10 mouse cellular contexts compared by ENCODE assay signal in genomic region chr9:121352131-121352606, GRCm38 (mm10). TPM values are rescaled to one million over a fixed set of nuclear protein-coding genes. Genes with fewer than 3 reads are reported as not detected.
DNase-seq lines count a peak whose midpoint lies in the region; ATAC-seq lines count a peak whose summit lies in the region.
"Had no signal": no experiment of that assay in that cellular context is flagged by ENCODE, and none has a peak within 500 bp of the region (broad histone marks: within the 10 kb centered on the region; RNA-seq: fewer than 3 reads in every experiment).

No protein-coding gene starts in this region.

- peak overlapping the region; percentile 70; the same call in 1 of the 2 replicates for H3K27ac ChIP-seq in hindbrain, embryonic 10.5 days
- H3K27ac ChIP-seq in hindbrain, embryonic 12.5 days, result no peak overlapping the region
- H3K27ac ChIP-seq: stomach, embryonic 15.5 days had no signal

- H3K9ac ChIP-seq in hindbrain, embryonic 12.5 days, result no peak overlapping the region
- H3K9ac ChIP-seq: stomach, embryonic 15.5 days had no signal

- peak; percentile 50 for DNase-seq in hindbrain, embryonic 10.5 days (ENCODE audit: low spot score)
- peak; percentile 83 for DNase-seq in ES-CJ7 (ENCODE audit: low read depth, low spot score)
- DNase-seq in embryo, embryonic 9.5 days (ENCODE audit: extremely low spot score), result peak; percentile 61
- peak; percentile 68 to 69 for DNase-seq in kidney, adult 8-10 months
- DNase-seq in thymus, postnatal 36 days, result peak; percentile 51 to 60

- no peak for ATAC-seq in hindbrain, embryonic 12.5 days (ENCODE audit: low FRiP score)
- ATAC-seq in megakaryocyte, adult 5-6 weeks (ENCODE audit: poor library complexity, severe bottlenecking), result peak; percentile 75
- ATAC-seq in activated CD4-positive, CD25-positive, alpha-beta regulatory T cell, adult 4 months, result no peak

- H3K4me2 ChIP-seq in hindbrain, embryonic 12.5 days (replicated peaks), result no peak overlapping the region
- H3K4me2 ChIP-seq: stomach, embryonic 15.5 days had no signal

- no peaks in the 10 kb centered on the region for H3K9me3 ChIP-seq in hindbrain, embryonic 10.5 days
- no peaks in the 10 kb centered on the region for H3K9me3 ChIP-seq in hindbrain, embryonic 12.5 days (replicated peaks)
- H3K9me3 ChIP-seq: stomach, embryonic 15.5 days had no signal

- 29% methylated on average over 11 of the region's 11 CpGs for WGBS in hindbrain, embryonic 10.5 days
- 21% methylated on average over 11 of the region's 11 CpGs for WGBS in hindbrain, embryonic 12.5 days

- no peaks in the 10 kb centered on the region for H3K36me3 ChIP-seq in hindbrain, embryonic 10.5 days
- no peaks in the 10 kb centered on the region for H3K36me3 ChIP-seq in hindbrain, embryonic 12.5 days
- H3K36me3 ChIP-seq: stomach, embryonic 15.5 days had no signal

- no peaks in the 10 kb centered on the region for H3K27me3 ChIP-seq in hindbrain, embryonic 10.5 days (ENCODE audit: insufficient read depth, poor library complexity, severe bottlenecking)
- no peaks in the 10 kb centered on the region for H3K27me3 ChIP-seq in hindbrain, embryonic 12.5 days
- H3K27me3 ChIP-seq: stomach, embryonic 15.5 days had no signal

- 0 out of 2 replicates have a peak overlapping the region, but pooled peaks have one; percentile 16 for H3K4me3 ChIP-seq in hindbrain, embryonic 10.5 days
- no peak overlapping the region for H3K4me3 ChIP-seq in hindbrain, embryonic 12.5 days
- H3K4me3 ChIP-seq: erythroblast, embryonic 14.5 days; stomach, embryonic 15.5 days had no signal

- peaks cover 68% of the 10 kb centered on the region for H3K4me1 ChIP-seq in hindbrain, embryonic 10.5 days (replicated peaks)
- peaks cover 48% of the 10 kb centered on the region for H3K4me1 ChIP-seq in hindbrain, embryonic 12.5 days

RNA-seq across cellular contexts. Expression of gene Trak1, which starts 54.9 kb away (rescaled TPM):
- 24.1 and 33.1 TPM in 2 replicates for polyA plus RNA-seq in hindbrain, embryonic 10.5 days (2016; fragmentation: Nextera tagmentation; extraction: Ambion mirVana)
- 38.8 and 41.6 TPM in 2 replicates for polyA plus RNA-seq in hindbrain, embryonic 12.5 days (2016; fragmentation: Nextera tagmentation; extraction: Ambion mirVana)
- total RNA-seq in megakaryocyte, adult 5-6 weeks (2015), result 23.2 and 25.0 TPM in 2 replicates
- total RNA-seq in megakaryocyte, adult 5-6 weeks (2017), result 20.0 and 22.0 TPM in 2 replicates
- 10 to 100 TPM in 1 of 2 experiments, 1 to 10 TPM in 1; 9.4 to 11.2 TPM for polyA plus RNA-seq in activated CD4-positive, CD25-positive, alpha-beta regulatory T cell, adult 4 months (2017; shearing (Covaris generic))
